Mouse (Mus musculus) kidney, postnatal 25 days (tissue): ENCODE results near the gene Gdf1.

Experiments
- DNase-seq, 2 experiments: peaks; one replicate each; pipeline ENCODE4 v3.0.0; 2021; ENCODE audit warnings: mixed read lengths in 2 of 2

Gdf1 gene

DNA sequence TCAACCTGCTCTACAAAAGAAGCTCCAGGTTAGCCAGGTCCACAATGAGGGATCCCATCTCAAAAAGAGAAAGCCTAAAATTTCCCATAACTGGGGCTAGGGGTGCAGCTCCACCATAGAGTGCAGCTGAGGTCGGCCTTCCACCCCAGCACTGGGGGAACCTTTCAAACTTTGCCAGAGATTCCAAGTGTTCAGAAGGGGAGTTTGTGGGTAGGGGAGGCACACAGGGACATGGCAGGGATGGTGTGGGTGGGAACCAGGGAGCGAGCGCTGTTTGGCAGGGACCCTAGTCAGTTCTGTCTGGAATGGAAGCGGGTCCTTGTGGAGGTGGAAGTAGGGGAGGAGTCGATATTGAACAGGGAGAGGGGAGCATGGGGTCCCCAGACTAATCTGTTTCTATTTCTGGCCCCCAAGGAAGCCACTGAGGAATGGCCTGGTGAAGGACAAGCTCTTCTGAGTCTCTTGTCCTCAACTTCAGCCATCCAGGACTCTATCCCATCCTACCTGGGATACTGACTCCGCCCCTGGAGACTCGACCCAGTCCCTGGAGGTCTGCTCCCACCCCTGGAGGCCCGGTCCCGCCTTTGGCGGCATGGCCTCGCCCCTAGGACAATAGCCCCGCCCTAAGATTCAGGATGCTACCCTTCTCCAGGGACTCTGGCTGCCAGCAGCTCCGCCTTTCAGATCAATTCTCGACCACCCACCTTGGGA lies at the start of gene Gdf1:
Gdf1 (plus strand) TSS at position 694 of the 711 bp plus-strand sequence.
- DNase-seq, result no peak

DNA sequence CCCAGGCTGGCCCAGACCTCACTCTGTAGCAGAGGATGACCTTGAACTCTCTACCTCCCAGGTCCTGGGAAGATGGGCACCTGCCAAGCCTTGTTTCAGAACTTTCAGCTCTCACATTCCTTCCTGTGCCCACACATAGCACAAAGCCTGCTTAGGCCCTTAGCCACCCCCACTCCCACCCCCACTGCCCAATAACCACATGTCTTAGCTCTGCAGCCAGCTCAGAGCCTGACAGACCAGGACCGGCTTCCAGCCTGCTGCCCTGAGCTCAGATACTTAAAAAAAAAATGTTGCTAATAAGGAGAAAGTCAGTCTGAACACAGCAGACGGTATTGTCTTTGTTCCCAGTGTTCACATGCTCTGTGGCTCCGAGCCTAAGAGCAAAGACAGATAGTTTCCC lies 48.6 kb upstream of the Gdf1 start:
- DNase-seq, result no peak

- peak; percentile 93 to 96 for DNase-seq
Measured at GRCm38 (mm10) chr8:70282603-70283135, 46.9 kb upstream of the Gdf1 start, which contains the start of gene Homer3. Gene Homer3, plus strand, starts transcription at chr8:70282827.

GRCm38 (mm10) chr8:70283136-70284077 lies 46.2 kb upstream of the Gdf1 start:
- DNase-seq, result peak; percentile 27 to 64

GRCm38 (mm10) chr8:70284421-70284820 lies 45.2 kb upstream of the Gdf1 start:
- no peak for DNase-seq

- DNase-seq, result no peak
Measured at GRCm38 (mm10) chr8:70285304-70285703, 44.3 kb upstream of the Gdf1 start.

DNA sequence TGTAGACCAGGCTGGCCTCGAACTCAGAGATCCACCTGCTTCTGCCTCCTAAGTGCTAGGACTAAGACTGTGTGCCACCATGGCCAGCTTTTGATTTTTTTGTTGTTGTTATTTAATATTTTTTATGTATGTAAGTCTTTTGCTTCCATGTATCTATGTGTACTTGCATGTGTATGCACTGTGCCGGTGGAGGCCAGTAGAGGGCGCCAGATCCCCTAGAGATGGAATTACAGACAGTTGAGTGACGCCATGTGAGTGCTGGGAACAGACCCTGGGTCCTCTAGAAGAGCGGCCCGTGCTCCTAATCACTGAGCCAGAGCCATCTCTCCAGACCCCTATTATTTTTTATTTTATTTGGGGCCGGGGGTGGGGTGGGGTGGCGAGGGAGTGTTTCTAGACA lies 42.9 kb upstream of the Gdf1 start:
- no peak for DNase-seq

DNA sequence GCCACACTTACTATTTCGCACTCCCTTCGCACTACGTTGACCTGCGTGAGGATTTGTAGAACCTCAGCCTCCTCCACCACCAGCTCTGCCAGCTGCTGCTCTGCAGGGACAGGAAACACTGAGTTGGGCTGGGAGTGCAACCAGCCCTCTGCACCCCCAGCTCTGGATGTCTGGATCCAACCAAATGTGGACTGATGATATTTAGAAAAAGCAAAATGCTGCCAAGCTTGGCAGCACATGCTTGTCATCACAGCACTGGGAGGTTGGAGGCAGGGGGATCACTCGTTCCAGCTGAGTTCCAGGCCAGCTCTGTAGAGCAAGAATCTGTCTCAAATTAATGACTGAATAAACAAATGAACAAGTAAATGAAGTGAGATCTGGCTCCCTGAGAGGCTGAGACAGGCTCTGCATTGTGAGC lies 35.6 kb upstream of the Gdf1 start:
- no peak for DNase-seq

GRCm38 (mm10) chr8:70300881-70301280 lies 28.7 kb upstream of the Gdf1 start:
- no peak for DNase-seq

- peak; percentile 96 for DNase-seq
Measured at GRCm38 (mm10) chr8:70302358-70302890, 27.2 kb upstream of the Gdf1 start, which contains the start of the genes Ddx49 and Cope. Gene Ddx49, minus strand, starts transcription at chr8:70302489. Gene Cope, plus strand, starts transcription at chr8:70302518.

GRCm38 (mm10) chr8:70302901-70303300 lies 26.7 kb upstream of the Gdf1 start:
- DNase-seq, result no peak

DNA sequence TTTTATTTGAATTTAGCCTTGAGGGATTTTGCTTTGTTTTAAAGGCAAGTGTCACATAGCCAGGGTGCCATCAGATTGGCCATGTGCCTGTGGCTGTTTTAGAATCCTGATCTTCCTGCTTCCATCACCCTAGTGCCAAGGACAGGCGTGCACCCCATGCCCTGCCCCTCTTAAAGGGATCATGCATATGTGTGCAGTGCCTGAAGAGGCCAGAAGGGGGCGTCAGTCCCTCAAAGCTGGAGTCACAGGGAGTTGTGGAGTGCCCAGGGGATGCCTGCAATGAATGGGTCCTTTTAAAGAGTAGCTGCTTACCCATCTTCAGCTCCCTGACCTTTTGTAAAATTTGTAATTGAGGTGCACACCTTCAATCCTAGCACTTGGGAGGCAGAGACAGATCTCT lies 20.3 kb upstream of the Gdf1 start:
- peak in 1 of 2 experiments; percentile 30 for DNase-seq

- DNase-seq, result no peak
Measured at GRCm38 (mm10) chr8:70313399-70313798, 16.2 kb upstream of the Gdf1 start.

DNA sequence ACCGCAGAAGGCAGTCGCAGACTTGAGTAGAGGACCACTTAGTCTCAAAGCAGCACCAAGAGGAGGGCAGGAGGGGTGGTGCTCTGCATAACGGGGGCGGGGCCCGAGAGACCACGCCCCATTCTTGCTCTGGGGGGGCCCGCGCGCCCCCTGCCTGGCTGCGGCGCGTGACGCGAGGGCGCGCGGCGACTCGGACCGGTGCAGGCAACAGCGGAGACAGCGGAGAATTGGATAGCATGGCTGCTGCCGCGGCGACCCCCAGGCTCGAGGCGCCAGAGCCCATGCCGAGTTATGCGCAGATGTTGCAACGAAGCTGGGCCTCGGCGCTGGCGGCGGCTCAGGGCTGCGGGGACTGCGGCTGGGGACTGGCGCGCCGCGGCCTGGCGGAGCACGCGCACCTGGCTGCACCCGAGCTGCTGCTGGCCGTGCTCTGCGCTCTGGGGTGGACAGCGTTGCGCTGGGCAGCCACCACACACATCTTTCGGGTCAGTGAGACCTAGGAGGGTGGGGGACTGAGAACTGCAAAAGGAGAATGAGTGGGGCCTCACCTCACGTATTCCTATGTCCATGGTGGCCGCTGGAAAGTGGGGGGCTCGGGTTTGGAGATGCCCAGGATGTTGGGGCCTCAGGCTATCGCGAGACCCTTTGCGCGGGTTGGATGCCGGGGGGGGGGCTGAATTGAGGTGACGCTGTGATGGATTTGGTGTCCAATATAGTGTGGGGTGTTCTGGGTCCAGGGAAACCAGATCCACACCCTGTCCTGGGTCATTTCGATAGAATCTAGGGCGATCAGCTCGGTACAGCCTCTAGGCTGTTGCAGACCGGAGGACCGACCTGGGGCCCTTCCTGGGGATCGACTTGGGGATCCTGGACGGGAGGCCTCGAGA lies 13.8 kb upstream of the Gdf1 start, which contains the start of gene Cers1:
Cers1 (plus strand) TSS at position 152 of the 887 bp plus-strand sequence.
- DNase-seq, result peak; percentile 51 to 52

- no peak for DNase-seq
Measured at GRCm38 (mm10) chr8:70316511-70317504, 12.8 kb upstream of the Gdf1 start.

- no peak for DNase-seq
Measured at GRCm38 (mm10) chr8:70317872-70318271, 11.7 kb upstream of the Gdf1 start.

- no peak for DNase-seq
Measured at GRCm38 (mm10) chr8:70323716-70324115, 5.9 kb upstream of the Gdf1 start.

DNA sequence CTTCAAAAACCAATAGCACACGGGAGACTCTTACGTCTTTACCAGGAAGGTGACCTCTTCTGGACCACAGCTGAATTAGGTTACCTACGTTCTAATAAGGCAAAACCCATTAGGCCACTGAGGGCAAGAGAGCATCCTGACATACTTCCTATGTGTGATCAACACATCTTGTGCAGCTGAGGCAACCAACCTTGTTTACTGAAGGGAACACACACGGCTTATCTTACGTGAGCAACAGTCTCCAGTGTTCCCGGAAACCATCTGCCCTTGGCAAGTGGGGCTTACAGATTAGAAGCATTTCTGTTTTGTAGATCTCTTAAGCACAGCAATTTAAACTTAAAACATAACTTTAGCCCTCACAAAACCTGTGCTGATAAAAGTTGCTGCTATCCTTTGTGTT lies 2.1 kb upstream of the Gdf1 start:
- DNase-seq, result no peak

GRCm38 (mm10) chr8:70329835-70330740 lies 471 bp downstream of the Gdf1 start:
- no peak for DNase-seq
